Mouse (Mus musculus) lung, embryonic 16.5 days (tissue): ENCODE results near the gene Fads1. TPM values are rescaled to one million over a fixed set of nuclear protein-coding genes. Genes with fewer than 3 reads are reported as not detected.

Experiments
- microRNA-seq: library from miRNA; unstranded; fragments of <30 nt; microRNA quantifications from one replicate; pipeline ENCODE4, GENCODE M21; 2016
- polyA plus RNA-seq: library from polyadenylated mRNA; unstranded; fragments of >200 nt; fragmentation: Nextera tagmentation; extraction: Ambion mirVana; gene quantifications from 2 replicates; pipeline ENCODE4 v1.2.1, GENCODE M21; 2015

Gene Fads1
- polyA plus RNA-seq, 1 experiment from 2014 or later, result 91.0 TPM

Small RNAs within 50 kb of the gene (microRNA-seq; reads per million reads assigned to microRNA genes)
- 1.4 reads per million for gene Mir6993

Other genes with a start within 250 kb of the Fads1 start
- 1,957 and 1,991 TPM in 2 replicates for gene Fth1, start 202.3 kb upstream of the Fads1 start, polyA plus RNA-seq
- gene Best1, start 181.3 kb upstream of the Fads1 start, polyA plus RNA-seq, result 1.1 and 1.4 TPM in 2 replicates
- 30.3 and 33.0 TPM in 2 replicates for gene Rab3il1, start 181.2 kb upstream of the Fads1 start, polyA plus RNA-seq
- 72.0 and 76.0 TPM in 2 replicates for gene Fads3, start 141.3 kb upstream of the Fads1 start, polyA plus RNA-seq
- gene Fads2, start 81.1 kb upstream of the Fads1 start, polyA plus RNA-seq, result 67.5 and 74.5 TPM in 2 replicates
- 488 and 498 TPM in 2 replicates for gene Tmem258, start 21.1 kb downstream of the Fads1 start, polyA plus RNA-seq
- gene Fen1, start 21.3 kb downstream of the Fads1 start, polyA plus RNA-seq, result 99.0 and 106 TPM in 2 replicates
- gene Myrf, start 57.9 kb downstream of the Fads1 start, polyA plus RNA-seq, result 5.0 and 6.0 TPM in 2 replicates
- gene Dagla, start 122.0 kb downstream of the Fads1 start, polyA plus RNA-seq, result 3.0 and 3.2 TPM in 2 replicates
- 0.75 and 0.82 TPM in 2 replicates for gene Syt7, start 206.2 kb downstream of the Fads1 start, polyA plus RNA-seq